Mouse (Mus musculus) macrophage (primary cell): Measurements from ENCODE around the gene Vmn2r19. TPM values are rescaled to one million over a fixed set of nuclear protein-coding genes. Genes with fewer than 3 reads are reported as not detected.
A peak's percentile ranks its signal among the peaks of the same experiment; 100 is the strongest.
"Not testable (repeated sequence)": the region's sequence is repeated elsewhere in the genome, so short reads cannot be mapped to it uniquely, and the experiment has no call there.

Source experiments
- H3K27ac ChIP-seq: fragments of 350-480 bp; formaldehyde crosslinking; 2 replicates; pipeline ENCODE4 v1.9.0; 2021
- H3K36me3 ChIP-seq: fragments of 350-480 bp; formaldehyde crosslinking; 2 replicates; pipeline ENCODE4 v1.9.0; 2021; ENCODE audit errors: inconsistent target
- H3K4me3 ChIP-seq: fragments of 350-480 bp; formaldehyde crosslinking; 2 replicates; pipeline ENCODE4 v1.9.0; 2021; ENCODE audit errors: inconsistent target
- H3K79me2 ChIP-seq: fragments of 350-480 bp; formaldehyde crosslinking; 2 replicates; pipeline ENCODE4 v1.9.0; 2021; ENCODE audit errors: inconsistent target
- WGBS: methylation state at CpG from one replicate; pipeline ENCODE4 v1.1.7; 2026; ENCODE audit warnings: inconsistent platforms; ENCODE audit not compliant: missing documents; 5-methylcytosine and 5-hydroxymethylcytosine counted together
- polyA plus RNA-seq: library from polyadenylated mRNA; stranded (reverse); fragments of 250-400 nt; gene quantifications from 3 replicates; pipeline ENCODE4 v1.2.4, GENCODE M21; 2018; ENCODE audit warnings: inconsistent platforms
- total RNA-seq, 78 experiments: library from RNA; depleted of rRNA; stranded (reverse); fragments of 250-400 nt; gene quantifications; 1 replicate in 9 of 78; 2 replicates in 24 of 78; 3 replicates in 43 of 78; 4 replicates in 2 of 78; pipeline ENCODE4 v1.2.4; 2018; ENCODE audit warnings: inconsistent platforms in 56 of 78

The Vmn2r19 gene
- not detected for total RNA-seq (2018; cell fraction: chromatin; rRNA removed)
- total RNA-seq (2018; cell fraction: cytosol; rRNA removed), result not detected
- not detected for total RNA-seq (2018; cell fraction: nucleus; rRNA removed)
- not detected in 3 replicates for polyA plus RNA-seq

DNA sequence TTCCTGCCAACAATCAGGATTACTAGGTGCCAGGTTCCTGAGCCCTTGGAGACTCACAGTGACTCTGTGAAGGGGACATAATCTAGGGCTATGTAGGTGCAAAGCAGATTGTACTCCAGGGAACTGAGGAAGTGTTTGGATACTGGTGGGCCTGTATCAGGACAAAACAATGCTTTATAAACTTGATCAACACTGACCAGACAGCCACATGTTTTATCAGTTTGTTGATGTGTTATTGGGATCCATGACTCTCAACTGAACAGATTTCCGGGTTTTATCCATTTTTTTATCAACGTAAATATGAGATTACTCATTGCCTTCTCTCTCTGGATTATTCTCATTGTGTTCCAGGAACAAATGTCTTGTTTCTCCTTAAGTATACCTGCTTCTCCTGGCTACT lies at the start of gene Vmn2r19:
Vmn2r19 (plus strand) TSS at position 301 of the 400 bp plus-strand sequence.
- Histone ChIP-seq H3K79me2 (no peaks in the 10 kb centered on the region), H3K36me3 (no peaks in the 10 kb centered on the region), H3K27ac (no peak within 1 kb of the TSS), H3K4me3 (no peak within 1 kb of the TSS)
- 89% methylated on average over 2 of the region's 2 CpGs for WGBS

DNA sequence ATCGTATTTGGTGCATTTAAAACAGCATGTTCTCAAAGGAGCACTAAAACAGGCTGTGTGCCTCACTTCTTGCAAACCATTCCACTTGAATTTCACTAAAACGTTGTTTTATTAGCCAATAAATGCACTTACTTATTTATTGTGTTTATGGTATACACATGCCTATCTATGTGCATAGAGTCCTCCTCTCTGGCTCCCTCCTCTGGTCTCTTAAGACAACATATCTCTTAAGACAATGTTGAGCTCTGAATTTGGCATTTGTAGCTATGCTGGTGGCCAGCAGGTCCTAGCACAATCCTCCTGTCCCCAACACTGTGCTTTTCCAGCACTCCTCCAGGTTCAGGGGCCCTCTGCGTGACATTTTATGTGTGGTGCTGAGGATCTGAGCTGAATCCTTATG lies 49.2 kb upstream of the Vmn2r19 start:
- Histone ChIP-seq H3K4me3 (no peak overlapping the region), H3K27ac (peak overlapping the region; percentile 97), H3K36me3 (no peaks in the 10 kb centered on the region), H3K79me2 (peaks cover 31% of the 10 kb centered on the region)
- WGBS, result 87% methylated on average over 3 of the region's 3 CpGs

DNA sequence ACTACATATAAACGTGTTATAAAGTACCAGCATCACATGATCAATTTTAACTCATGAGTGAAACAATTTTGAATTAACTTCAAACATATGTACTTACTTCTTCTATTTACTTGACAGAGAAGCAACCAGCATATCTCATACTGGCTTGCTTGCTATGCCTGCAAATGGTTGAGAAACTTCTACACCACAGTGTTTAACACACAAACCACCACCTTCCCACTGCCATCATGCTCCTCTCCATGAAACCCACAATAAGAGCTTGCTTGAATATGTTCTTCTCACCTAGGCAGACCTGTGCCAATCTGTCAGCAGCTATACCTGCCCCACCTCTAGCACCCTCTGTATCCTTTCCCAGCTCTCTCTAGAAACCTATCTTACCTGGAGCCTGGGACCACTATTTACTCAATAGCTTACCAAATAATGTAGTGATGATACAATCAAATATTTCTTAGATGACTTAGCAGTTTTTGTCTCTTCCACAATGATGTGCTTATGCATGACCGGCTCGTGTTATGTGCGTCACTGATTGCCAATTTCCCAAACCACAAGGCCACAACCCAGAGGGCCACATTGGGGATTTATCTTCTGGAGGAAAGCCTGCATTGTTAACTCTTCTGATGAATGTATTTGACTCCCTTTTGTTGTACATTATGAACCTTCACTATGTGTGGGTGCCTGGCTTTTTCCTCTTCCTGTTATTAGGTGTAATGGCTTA lies 48.1 kb upstream of the Vmn2r19 start:
- WGBS, result 15% methylated on average over 4 of the region's 4 CpGs
- H3K36me3 ChIP-seq, result no peaks in the 10 kb centered on the region
- peaks cover 42% of the 10 kb centered on the region for H3K79me2 ChIP-seq
- no peak overlapping the region for H3K4me3 ChIP-seq
- H3K27ac ChIP-seq, result peak overlapping the region; percentile 97

DNA sequence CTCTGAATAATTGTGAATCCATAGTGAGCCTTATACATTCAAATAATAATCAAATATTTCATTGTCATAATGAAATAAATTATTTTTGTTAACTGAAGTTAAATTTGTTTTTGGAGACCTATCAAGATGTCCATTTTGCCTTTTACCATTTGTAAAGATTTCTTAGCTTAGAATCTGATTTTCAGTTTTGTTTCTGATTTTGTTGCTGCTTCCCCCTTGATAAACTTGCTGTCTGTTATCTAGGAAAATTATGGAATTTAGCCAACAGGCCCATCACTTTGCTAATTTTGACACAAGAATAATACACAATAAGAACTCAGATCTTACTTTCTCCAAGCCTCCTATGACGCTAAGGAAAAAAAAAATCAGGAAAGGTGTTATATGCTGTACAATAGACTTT lies 47.3 kb upstream of the Vmn2r19 start:
- Histone ChIP-seq H3K4me3 (no peak overlapping the region), H3K36me3 (no peaks in the 10 kb centered on the region), H3K79me2 (peaks cover 49% of the 10 kb centered on the region), H3K27ac (peak overlapping the region; percentile 97)
- 78% methylated on average over 1 of the region's 1 CpGs for WGBS

DNA sequence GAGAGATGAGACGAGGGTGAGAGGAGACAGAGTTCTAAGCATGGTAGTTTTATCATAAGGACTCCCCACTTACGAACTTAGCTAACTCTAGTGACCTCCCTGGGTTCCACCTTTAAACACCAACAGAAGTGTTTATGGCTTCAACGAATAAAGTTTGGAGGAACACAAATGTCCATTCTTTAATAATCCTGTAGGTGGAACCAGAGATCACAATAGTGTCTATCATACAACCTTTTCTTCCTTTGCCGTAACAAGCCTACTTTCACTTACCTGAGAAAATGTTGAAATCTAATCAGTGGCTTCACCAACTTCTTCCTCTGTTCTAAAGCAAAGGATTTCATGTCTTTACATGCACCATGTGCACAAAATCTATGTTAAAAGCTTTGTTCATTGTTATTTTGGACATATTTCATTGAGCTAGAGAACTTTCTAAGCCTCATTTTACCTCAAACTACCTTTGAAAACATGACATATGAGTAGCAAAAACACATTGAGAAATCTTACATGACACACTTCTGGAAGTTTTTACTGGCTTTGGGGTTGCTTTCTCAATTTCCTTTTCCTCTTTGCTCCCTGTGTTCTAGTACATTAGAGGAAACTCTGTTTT lies 46.5 kb upstream of the Vmn2r19 start, which contains the start of gene Clec4d:
Clec4d (plus strand) TSS at position 557 of the 607 bp plus-strand sequence.
- peak within 1 kb of the TSS; percentile 21 for H3K4me3 ChIP-seq

DNA sequence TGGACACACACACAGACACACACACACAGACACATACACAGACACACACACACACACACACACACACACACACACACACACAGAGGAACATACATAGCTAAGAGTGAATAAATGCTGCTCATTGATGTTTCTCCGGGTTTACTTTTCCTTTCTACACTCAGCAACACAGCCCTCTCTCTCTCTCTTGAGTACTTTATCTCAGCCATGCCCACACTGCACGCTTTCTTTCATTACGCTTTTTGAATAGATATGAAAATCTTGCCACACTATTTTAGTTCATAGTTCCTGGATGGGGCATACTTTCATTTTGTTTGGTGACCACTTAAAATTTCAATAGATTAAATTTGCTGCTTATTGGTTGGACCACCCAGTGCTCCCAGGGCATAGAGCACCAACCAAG lies 43.9 kb upstream of the Vmn2r19 start:
- Histone ChIP-seq H3K36me3 (0 out of 2 replicates have a peak, but pooled peaks cover 6% of the 10 kb centered on the region), H3K4me3 (peak overlapping the region; percentile 21; the same call in 1 of the 2 replicates), H3K27ac (peak overlapping the region; percentile 97), H3K79me2 (peaks cover 77% of the 10 kb centered on the region)
- 75% methylated on average over 3 of the region's 3 CpGs for WGBS

More for the DNA sequence above, 46.5 kb upstream of the Vmn2r19 start, which contains the start of gene Clec4d:
- no peaks in the 10 kb centered on the region for H3K36me3 ChIP-seq
- H3K79me2 ChIP-seq, result peaks cover 51% of the 10 kb centered on the region
- 8% methylated on average over 4 of the region's 4 CpGs for WGBS
- H3K27ac ChIP-seq, result peak within 1 kb of the TSS; percentile 97

DNA sequence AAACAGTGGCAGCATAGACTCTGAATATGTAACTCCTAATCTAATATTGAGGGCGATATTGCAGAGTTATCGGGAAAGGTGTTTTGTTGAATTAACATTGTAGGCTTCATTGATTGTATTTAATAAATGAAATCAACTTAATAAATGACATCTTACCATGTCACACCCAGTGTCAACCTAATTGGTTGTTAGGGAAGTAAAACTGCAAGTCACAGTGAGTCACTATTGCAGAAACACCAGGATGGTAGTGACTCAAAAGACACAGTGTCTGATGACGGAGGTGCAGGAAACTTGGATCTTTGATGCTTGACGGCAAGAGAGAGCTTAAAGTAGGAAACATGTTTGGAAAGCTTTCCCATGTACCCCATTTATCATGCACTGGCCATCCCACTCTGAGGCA lies 42.3 kb upstream of the Vmn2r19 start:
- no peak overlapping the region for H3K4me3 ChIP-seq
- peaks cover 11% of the 10 kb centered on the region; the same call in 1 of the 2 replicates for H3K36me3 ChIP-seq
- peak overlapping the region; percentile 97 for H3K27ac ChIP-seq
- H3K79me2 ChIP-seq, result peaks cover 93% of the 10 kb centered on the region
- WGBS, result 48% methylated on average over 4 of the region's 4 CpGs

DNA sequence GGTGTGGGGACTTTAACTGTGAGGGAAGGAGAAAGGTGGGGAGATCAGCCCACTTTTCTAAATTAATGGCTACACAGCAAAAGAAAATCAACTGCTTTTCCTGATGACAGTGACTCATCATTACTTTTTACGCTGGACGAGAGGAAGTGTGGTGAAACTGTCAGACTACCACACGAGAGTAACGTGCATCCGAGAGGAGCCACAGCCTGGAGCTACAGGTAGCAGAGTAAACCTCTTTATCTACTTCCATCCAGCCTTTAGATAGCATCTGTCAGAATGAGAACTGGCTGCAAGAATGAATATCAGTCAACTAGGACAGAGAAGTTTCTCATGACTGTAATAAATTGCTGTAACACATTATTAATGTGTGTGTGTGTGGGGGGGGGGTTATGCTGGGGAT lies 41.2 kb upstream of the Vmn2r19 start:
- Histone ChIP-seq H3K4me3 (peak overlapping the region; percentile 46), H3K79me2 (peaks cover 93% of the 10 kb centered on the region), H3K27ac (peak overlapping the region; percentile 97), H3K36me3 (peaks cover 18% of the 10 kb centered on the region; the same call in 1 of the 2 replicates)
- WGBS, result 3% methylated on average over 5 of the region's 5 CpGs

DNA sequence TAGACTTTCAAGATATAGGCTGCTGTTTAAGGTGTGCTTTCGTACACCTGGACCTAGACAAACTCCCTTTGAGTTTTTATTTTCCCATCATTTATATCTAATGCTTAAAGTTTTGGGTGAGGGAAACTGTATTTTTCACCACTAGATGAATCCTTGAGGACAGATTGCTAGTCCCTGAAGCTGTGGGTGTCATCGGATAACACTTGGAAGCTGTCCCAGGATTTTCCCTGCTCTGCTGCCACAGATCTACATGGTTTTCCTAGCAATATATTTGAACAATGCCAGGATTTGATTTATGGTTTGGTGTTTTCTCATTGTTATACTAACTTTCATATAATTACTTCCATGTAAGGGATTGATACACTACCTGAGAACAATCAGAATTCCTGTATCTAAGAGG lies 28.7 kb upstream of the Vmn2r19 start:
- Histone ChIP-seq H3K36me3 (peaks cover 12% of the 10 kb centered on the region), H3K79me2 (peaks cover 2% of the 10 kb centered on the region; the same call in 1 of the 2 replicates), H3K27ac (no peak overlapping the region), H3K4me3 (no peak overlapping the region)
- WGBS, result 94% methylated on average over 2 of the region's 2 CpGs

DNA sequence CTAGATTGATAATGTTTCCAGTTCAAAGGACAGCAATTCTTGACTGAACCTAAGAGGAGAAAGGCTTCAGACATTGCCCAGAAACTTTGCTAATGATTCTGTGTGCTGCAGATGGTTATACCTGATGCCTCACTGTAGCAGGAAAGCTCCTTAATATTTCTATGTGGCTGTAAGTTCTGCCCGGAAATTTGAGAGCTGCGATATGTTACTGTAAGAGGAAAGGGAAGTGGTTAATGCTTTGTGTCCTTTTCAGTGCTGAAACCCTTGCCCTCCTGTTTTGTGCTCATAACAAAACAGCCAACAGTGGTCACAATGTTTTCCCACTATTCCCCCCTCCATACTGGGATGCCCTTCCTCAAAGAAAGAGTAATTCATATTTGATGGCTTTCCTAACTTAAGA lies 21.8 kb upstream of the Vmn2r19 start:
- Histone ChIP-seq H3K27ac (peak overlapping the region; percentile 5; the same call in 1 of the 2 replicates), H3K4me3 (no peak overlapping the region), H3K36me3 (no peaks in the 10 kb centered on the region), H3K79me2 (peaks cover 27% of the 10 kb centered on the region; the same call in 1 of the 2 replicates)
- WGBS, result 9% methylated on average over 2 of the region's 2 CpGs

DNA sequence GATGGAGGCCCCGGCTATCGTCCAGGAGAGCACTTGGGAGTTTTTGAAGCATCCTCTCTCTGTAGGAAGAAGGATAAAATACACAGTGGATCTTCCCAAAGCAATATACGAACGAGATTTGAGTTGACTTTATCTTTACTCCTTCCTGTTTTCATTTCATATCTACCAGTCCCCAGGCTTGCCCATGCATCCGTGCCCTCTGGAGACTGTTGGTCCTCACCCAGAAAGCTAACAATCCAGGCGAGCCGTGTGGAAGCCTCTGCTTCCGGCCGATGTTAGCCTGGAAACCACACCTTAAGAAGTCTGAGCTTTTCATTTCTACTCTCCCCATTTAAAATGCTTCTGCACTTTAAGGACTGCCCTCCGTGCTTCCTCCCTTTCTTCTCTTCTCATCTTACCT lies 19.2 kb upstream of the Vmn2r19 start:
- Histone ChIP-seq H3K27ac (peak overlapping the region; percentile 77), H3K4me3 (peak overlapping the region; percentile 37), H3K79me2 (peaks cover 27% of the 10 kb centered on the region; the same call in 1 of the 2 replicates), H3K36me3 (no peaks in the 10 kb centered on the region)
- 33% methylated on average over 10 of the region's 10 CpGs for WGBS

DNA sequence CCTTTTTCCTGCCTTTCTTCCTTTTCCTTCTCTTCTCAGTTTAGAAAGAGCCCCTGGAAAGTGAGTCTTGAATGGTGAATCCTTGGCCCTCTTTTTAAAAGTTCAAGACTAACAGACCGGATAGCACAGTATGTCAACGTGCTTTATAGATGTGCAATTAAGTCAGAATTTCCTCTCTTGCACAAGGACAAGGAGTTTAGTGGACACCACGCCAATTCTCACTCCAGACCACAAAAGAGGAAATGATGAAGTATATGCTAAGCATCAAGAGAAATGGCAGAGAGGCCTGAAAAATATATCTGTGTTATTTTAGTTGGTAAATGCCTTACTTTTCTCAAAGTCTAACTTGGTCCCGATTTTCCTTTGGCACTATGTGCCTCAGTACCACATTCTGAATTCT lies 18.4 kb upstream of the Vmn2r19 start, which contains the start of gene Clec4e:
Clec4e (minus strand) TSS at position 118 of the 400 bp plus-strand sequence.
- Histone ChIP-seq H3K36me3 (no peaks in the 10 kb centered on the region), H3K79me2 (peaks cover 27% of the 10 kb centered on the region; the same call in 1 of the 2 replicates), H3K27ac (peak within 1 kb of the TSS; percentile 77), H3K4me3 (peak within 1 kb of the TSS; percentile 37)
- 16% methylated on average over 4 of the region's 4 CpGs for WGBS

DNA sequence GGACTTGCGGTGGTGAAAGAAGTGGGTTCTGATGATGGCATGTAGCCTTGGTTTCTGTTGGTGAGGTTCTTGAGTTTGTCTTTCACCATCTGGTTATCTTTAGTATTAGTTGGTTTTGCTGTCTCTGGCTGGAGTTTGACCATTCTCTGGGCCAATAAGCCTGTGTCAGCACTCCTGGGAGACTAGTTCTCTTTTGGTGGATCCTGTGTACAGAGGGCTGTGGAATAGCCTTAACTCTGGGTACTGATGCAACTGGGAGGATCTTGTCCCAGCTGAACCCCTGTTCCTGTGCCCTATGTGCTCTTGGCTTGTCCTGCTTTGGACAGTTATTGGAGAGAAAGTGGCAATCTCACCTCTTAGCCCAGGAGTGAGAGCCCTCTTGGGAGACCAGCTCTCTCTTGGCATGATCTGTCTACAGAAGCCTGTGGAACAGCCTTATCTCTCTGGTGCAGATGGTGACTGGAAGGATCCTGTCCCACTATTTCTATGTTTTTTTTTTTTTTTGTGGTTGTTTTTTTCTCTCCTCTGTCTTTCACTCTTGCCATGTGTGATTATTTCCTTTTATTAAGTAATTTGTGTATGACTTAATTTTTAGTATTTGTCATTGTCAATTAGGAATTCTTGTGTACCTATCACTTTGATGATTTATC lies 15.3 kb upstream of the Vmn2r19 start:
- Histone ChIP-seq H3K27ac (no peak overlapping the region), H3K36me3 (no peaks in the 10 kb centered on the region), H3K4me3 (no peak overlapping the region), H3K79me2 (peaks cover 16% of the 10 kb centered on the region; the same call in 1 of the 2 replicates)
- 100% methylated on average over 1 of the region's 1 CpGs for WGBS

DNA sequence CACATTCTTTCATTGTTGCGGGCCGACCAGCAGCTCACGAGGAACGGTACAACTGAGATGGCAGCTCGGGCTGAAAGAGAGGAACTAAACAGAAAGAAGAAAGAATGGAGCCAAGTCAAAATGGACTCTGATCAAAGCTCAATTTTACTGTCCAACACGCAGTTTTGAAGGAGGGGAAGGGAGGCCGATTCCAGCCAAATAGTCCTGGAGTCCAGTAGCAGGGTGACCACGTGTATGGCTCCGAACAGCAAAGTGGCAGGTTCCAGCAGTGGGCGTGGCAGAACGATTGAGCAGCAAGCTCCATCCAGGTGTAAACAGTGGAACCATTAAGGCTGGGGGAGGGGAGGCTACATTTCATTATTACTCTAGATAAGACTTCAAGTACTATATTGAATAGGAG lies 14.6 kb upstream of the Vmn2r19 start:
- H3K36me3 ChIP-seq, H3K27ac ChIP-seq, H3K4me3 ChIP-seq, H3K79me2 ChIP-seq: not testable (repeated sequence)
- 96% methylated on average over 6 of the region's 11 CpGs for WGBS
